Mouse (Mus musculus): ENCODE data around the gene Iqck.

GRCm38 (mm10) chr7:118925547-118925946 lies 70.0 kb downstream of the Iqck start:
- no peak for TF ChIP-seq CTCF (IDR thresholded peaks at IDR 0.05; ENCODE audit: control insufficient read depth, insufficient read depth, insufficient replicate concordance, low read depth, low read length)
- no peak for TF ChIP-seq POLR2A (IDR thresholded peaks at IDR 0.05; ENCODE audit: control insufficient read depth, low read depth, low read length)
